ENCODE assay signal across 33 mouse cellular contexts in the genomic region with DNA sequence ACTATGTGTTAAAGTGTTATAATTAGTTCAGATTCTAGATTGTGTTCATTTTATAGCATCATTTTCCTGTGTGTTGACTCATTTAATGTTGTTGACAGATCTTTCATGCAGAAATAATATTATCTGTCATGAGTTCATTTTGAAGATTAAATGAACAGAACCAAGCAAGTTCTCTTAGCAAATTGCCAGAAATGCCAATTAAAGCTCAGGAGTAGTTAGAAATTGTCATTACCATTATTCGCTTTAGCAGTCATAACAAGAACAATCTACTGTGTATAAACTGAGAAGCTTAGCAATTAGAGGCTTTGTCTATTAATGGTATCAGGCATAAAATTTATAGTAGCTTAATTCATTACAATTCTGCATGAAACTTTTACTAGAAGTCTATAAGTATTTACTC.
"Had no signal": no experiment of that assay in that cellular context is flagged by ENCODE, and none has a peak within 500 bp of the region (broad histone marks: within the 10 kb centered on the region; RNA-seq: fewer than 3 reads in every experiment).

No protein-coding gene starts in this region.

- H3K36me3 ChIP-seq: heart, embryonic 10.5 days; heart, embryonic 12.5 days; heart, embryonic 13.5 days; heart, embryonic 15.5 days; hindbrain, embryonic 10.5 days; hindbrain, embryonic 12.5 days; hindbrain, embryonic 13.5 days; hindbrain, embryonic 15.5 days; intestine, embryonic 15.5 days; kidney, embryonic 15.5 days had no signal

- H3K9ac ChIP-seq: heart, embryonic 12.5 days; heart, embryonic 13.5 days; heart, embryonic 15.5 days; hindbrain, embryonic 12.5 days; hindbrain, embryonic 13.5 days; hindbrain, embryonic 15.5 days; intestine, embryonic 15.5 days; kidney, embryonic 15.5 days had no signal

- H3K9me3 ChIP-seq: heart, embryonic 10.5 days; heart, embryonic 15.5 days; hindbrain, embryonic 10.5 days; hindbrain, embryonic 12.5 days; hindbrain, embryonic 13.5 days; hindbrain, embryonic 15.5 days; intestine, embryonic 15.5 days; kidney, embryonic 15.5 days had no signal

- H3K4me2 ChIP-seq: heart, embryonic 11.5 days; heart, embryonic 12.5 days; heart, embryonic 13.5 days; heart, embryonic 15.5 days; hindbrain, embryonic 12.5 days; hindbrain, embryonic 13.5 days; hindbrain, embryonic 15.5 days; intestine, embryonic 15.5 days; kidney, embryonic 15.5 days had no signal

- H3K4me3 ChIP-seq: heart, embryonic 10.5 days; heart, embryonic 12.5 days; heart, embryonic 13.5 days; heart, embryonic 15.5 days; hindbrain, embryonic 10.5 days; hindbrain, embryonic 12.5 days; hindbrain, embryonic 13.5 days; hindbrain, embryonic 15.5 days; intestine, embryonic 15.5 days; kidney, embryonic 15.5 days; layer of hippocampus, adult 2 months had no signal

- H3K27ac ChIP-seq: heart, embryonic 10.5 days; heart, embryonic 13.5 days; heart, embryonic 15.5 days; hindbrain, embryonic 10.5 days; hindbrain, embryonic 12.5 days; hindbrain, embryonic 13.5 days; hindbrain, embryonic 15.5 days; hindbrain, postnatal 0 days; intestine, embryonic 15.5 days; kidney, embryonic 15.5 days; kidney, postnatal 0 days; layer of hippocampus, adult 2 months had no signal

- DNase-seq: heart, postnatal 10 days; heart, postnatal 14 days; heart, postnatal 36 days; heart, postnatal 4 days; kidney, adult 11 months; kidney, adult 18-20 months; kidney, adult 2 months; kidney, adult 8-10 months; kidney, adult 9 months; kidney, postnatal 10 days; kidney, postnatal 14 days; kidney, postnatal 25 days; kidney, postnatal 36 days; kidney, postnatal 4 days; layer of hippocampus, adult 9-11 months; layer of hippocampus, postnatal 36 days had no signal

- ATAC-seq: hindbrain, postnatal 0 days; inflammation-experienced regulatory T-cells, adult 6 months; intestine, embryonic 15.5 days; intestine, embryonic 16.5 days; intestine, postnatal 0 days had no signal

- H3K4me1 ChIP-seq: heart, embryonic 10.5 days; heart, embryonic 12.5 days; heart, embryonic 13.5 days; heart, embryonic 15.5 days; hindbrain, embryonic 10.5 days; hindbrain, embryonic 12.5 days; hindbrain, embryonic 13.5 days; hindbrain, embryonic 15.5 days; intestine, embryonic 15.5 days; kidney, embryonic 15.5 days had no signal

- H3K27me3 ChIP-seq: heart, embryonic 12.5 days; heart, embryonic 13.5 days; heart, embryonic 15.5 days; hindbrain, embryonic 12.5 days; hindbrain, embryonic 13.5 days; hindbrain, embryonic 15.5 days; intestine, embryonic 15.5 days; kidney, embryonic 15.5 days had no signal
